Mouse (Mus musculus): ENCODE results near the gene Gars. TPM values are rescaled to one million over a fixed set of nuclear protein-coding genes. Genes with fewer than 3 reads are reported as not detected.

Gene Gars
- polyA plus RNA-seq, 1 experiment from 2014 or later: 229 TPM

DNA sequence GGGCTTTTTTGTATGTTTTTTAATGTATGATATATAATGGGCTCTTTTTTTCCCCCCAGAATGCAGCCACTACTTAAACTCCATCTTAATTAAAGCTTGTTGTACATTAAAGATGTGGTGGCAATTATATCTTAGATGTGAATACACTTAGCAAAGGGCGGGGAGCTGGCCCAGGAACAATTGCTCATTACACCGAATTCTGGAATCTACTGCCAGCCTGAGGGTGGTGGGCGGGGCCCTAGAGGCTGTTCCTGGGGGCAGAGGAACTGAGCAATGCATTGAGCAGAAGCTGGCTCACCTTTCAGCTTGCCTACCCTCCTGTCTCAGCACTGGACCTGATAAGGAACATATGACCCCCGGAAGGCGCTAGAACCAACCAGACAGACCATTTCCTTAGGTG lies 60.8 kb downstream of the Gars start:
- Histone ChIP-seq H3K9me3 (ENCODE audit: control insufficient read depth, low read length) (no peaks in the 10 kb centered on the region), H3K4me2 (ENCODE audit: low read length) (no peak overlapping the region), H3K4me1 (replicated peaks; ENCODE audit: control insufficient read depth, insufficient read depth, low read length) (peaks cover 16% of the 10 kb centered on the region), H3K9ac (replicated peaks; ENCODE audit: low read depth, low read length) (no peak overlapping the region), H3K27me3 (replicated peaks; ENCODE audit: control insufficient read depth, insufficient read depth, low read length) (no peaks in the 10 kb centered on the region), H3K4me3 (replicated peaks; ENCODE audit: low read length) (no peak overlapping the region), H3K27ac (ENCODE audit: low read length) (no peak overlapping the region), H3K36me3 (ENCODE audit: control insufficient read depth, insufficient read depth) (no peaks in the 10 kb centered on the region)
- WGBS: 56% methylated on average over 5 of the region's 5 CpGs
- ATAC-seq: 0 out of 2 replicates have a peak, but pooled peaks have one; percentile 29

DNA sequence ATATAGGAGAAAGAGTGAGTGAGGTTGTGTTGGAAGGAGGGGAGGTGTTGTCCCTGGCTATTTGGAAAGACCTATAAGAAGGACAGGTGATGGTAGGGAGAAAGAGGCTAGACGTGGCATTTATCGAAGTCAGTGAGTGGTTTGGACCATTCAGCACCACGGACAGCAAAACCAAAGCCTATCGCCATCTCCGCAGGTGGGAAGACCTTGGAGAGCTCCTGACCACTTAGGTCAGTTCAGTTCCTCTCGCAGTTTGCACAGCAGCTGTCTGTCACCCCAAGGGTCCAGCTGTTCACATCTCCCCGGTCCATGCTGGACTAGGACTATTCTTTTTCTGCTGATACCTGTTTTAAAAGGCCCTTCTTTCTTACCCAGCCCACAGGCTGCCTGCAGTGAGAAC lies 70.6 kb downstream of the Gars start:
- WGBS: 13% methylated on average over 7 of the region's 7 CpGs

DNA sequence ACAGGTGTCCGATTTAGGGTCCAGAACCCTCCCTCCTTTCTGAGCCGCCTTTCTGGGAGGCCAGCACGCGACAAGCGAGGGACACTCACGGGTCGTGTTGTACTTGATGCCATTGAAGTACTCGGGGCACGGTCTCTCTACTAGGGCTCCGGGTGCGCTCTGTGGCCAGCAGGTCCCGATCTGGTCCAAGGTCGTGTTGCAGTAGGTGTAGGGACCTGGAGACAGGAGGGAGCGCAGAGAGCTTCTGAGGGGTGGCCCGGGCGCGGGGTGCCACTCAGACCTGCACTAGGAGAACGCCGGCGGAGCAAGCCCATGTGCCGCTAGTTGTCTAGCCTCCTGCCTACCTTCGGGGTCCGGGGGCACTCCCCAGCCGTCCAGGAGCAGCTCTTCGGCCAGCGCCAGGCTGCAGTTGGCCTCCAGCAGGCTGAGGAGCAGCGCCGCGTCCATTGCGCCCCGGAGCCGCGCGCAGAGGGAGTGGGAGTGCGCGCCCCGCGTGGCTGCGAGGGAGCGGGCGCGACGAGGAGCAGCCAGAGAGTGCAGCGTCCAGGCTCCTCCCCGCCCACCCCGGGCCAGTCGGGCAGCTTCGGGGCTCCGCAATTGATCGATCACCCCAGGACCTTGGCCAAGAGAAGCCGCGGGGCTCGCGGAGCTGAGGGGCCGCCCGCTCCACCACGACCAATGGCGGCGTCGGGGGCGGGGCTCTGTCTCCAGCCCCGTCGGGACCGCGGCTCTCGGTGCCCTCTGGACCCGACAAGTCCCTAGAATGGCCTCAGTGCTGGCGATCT lies 79.7 kb downstream of the Gars start:
- Histone ChIP-seq H3K9me3 (ENCODE audit: control insufficient read depth, low read length) (no peaks in the 10 kb centered on the region), H3K36me3 (ENCODE audit: control insufficient read depth, insufficient read depth) (no peaks in the 10 kb centered on the region), H3K27me3 (replicated peaks; ENCODE audit: control insufficient read depth, insufficient read depth, low read length) (peaks cover 27% of the 10 kb centered on the region), H3K27ac (ENCODE audit: low read length) (no peak overlapping the region), H3K4me2 (ENCODE audit: low read length) (peak overlapping the region; percentile 59), H3K9ac (replicated peaks; ENCODE audit: low read depth, low read length) (peak overlapping the region; percentile 51), H3K4me3 (replicated peaks; ENCODE audit: low read length) (peak overlapping the region; percentile 56), H3K4me1 (replicated peaks; ENCODE audit: control insufficient read depth, insufficient read depth, low read length) (peaks cover 7% of the 10 kb centered on the region)
- WGBS: under 1% methylated on average over 59 of the region's 68 CpGs
- ATAC-seq: peak; percentile 73

More for the DNA sequence above, 70.6 kb downstream of the Gars start:
- Histone ChIP-seq H3K4me1 (replicated peaks; ENCODE audit: control insufficient read depth, insufficient read depth, low read length) (no peaks in the 10 kb centered on the region), H3K36me3 (ENCODE audit: control insufficient read depth, insufficient read depth) (no peaks in the 10 kb centered on the region), H3K4me3 (replicated peaks; ENCODE audit: low read length) (no peak overlapping the region), H3K9ac (replicated peaks; ENCODE audit: low read depth, low read length) (no peak overlapping the region), H3K9me3 (ENCODE audit: control insufficient read depth, low read length) (no peaks in the 10 kb centered on the region), H3K27me3 (replicated peaks; ENCODE audit: control insufficient read depth, insufficient read depth, low read length) (no peaks in the 10 kb centered on the region), H3K27ac (ENCODE audit: low read length) (no peak overlapping the region), H3K4me2 (ENCODE audit: low read length) (no peak overlapping the region)
- ATAC-seq: no peak

DNA sequence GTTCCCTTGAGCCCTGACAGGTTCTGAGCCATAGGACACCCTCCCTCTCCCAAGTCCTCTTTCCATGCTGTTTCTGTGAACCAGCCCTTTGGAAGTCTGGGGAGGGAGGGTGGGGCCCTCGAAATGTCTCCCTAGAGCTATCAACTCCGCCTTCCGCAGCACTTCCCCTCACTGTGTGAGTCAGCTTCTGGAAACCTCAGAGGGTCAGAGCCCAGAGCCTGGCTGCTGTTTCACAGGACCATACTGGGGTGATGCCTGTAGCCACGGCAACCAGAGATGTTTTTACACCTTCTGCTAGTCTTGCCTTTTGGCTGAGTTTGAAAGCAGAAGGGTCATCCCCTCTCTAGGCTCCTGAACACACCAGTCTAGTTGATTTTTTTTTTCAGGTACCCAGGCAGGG lies 85.2 kb downstream of the Gars start:
- no peaks in the 10 kb centered on the region for H3K9me3 ChIP-seq (ENCODE audit: control insufficient read depth, low read length)
- no peak for ATAC-seq
- 62% methylated on average over 4 of the region's 4 CpGs for WGBS

DNA sequence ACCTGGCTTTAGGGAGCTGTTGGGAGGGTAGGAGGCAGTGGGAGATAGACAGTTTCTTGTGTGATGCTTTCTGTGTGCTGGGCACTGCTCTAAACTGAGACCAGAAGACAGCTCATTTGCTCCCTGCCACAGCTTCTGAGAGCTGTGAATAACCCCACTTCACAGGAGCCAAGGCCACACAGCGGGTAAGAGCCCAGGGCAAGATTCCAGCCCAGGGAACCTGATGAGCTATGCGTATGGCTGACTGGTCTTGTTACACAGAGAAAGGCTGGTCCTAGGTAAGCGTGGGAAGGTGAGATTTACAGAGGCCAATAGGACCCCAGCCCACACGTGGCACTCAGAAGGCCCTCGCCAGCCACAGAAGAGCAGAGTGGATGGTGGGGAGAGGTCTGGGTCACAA lies 88.8 kb downstream of the Gars start:
- Histone ChIP-seq H3K27me3 (replicated peaks; ENCODE audit: control insufficient read depth, insufficient read depth, low read length) (no peaks in the 10 kb centered on the region), H3K27ac (ENCODE audit: low read length) (no peak overlapping the region), H3K36me3 (ENCODE audit: control insufficient read depth, insufficient read depth) (no peaks in the 10 kb centered on the region), H3K4me1 (replicated peaks; ENCODE audit: control insufficient read depth, insufficient read depth, low read length) (no peaks in the 10 kb centered on the region), H3K9ac (replicated peaks; ENCODE audit: low read depth, low read length) (no peak overlapping the region), H3K4me2 (ENCODE audit: low read length) (no peak overlapping the region), H3K4me3 (replicated peaks; ENCODE audit: low read length) (no peak overlapping the region), H3K9me3 (ENCODE audit: control insufficient read depth, low read length) (no peaks in the 10 kb centered on the region)
- 71% methylated on average over 5 of the region's 5 CpGs for WGBS
- ATAC-seq: no peak

More for the DNA sequence above, 85.2 kb downstream of the Gars start:
- Histone ChIP-seq H3K36me3 (ENCODE audit: control insufficient read depth, insufficient read depth) (no peaks in the 10 kb centered on the region), H3K27me3 (replicated peaks; ENCODE audit: control insufficient read depth, insufficient read depth, low read length) (peaks cover 2% of the 10 kb centered on the region; the same call in 1 of the 2 replicates), H3K4me1 (replicated peaks; ENCODE audit: control insufficient read depth, insufficient read depth, low read length) (no peaks in the 10 kb centered on the region), H3K4me3 (replicated peaks; ENCODE audit: low read length) (no peak overlapping the region), H3K4me2 (ENCODE audit: low read length) (no peak overlapping the region), H3K9ac (replicated peaks; ENCODE audit: low read depth, low read length) (no peak overlapping the region), H3K27ac (ENCODE audit: low read length) (no peak overlapping the region)

DNA sequence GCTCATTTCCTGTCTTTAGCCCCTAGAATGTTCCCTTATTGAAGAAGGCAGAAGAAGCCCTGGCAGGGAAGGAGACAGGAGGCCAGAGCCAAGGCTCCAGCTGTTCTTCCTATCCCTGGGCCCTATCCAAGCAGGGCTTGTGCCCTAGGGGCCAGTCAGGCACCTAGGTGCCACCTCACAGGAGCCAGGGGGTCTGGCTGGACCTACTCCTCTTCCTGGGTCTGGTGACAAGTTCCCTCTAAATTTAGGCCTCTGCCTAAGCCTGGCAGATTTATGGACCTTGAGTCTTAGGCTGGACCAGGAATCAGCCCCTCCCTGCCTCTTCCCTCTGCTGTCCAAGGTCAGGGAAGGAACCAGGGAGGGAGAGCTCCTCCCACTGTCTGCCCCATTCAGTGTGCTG lies 90.6 kb downstream of the Gars start:
- H3K4me2 ChIP-seq (ENCODE audit: low read length): no peak overlapping the region
- no peaks in the 10 kb centered on the region for H3K36me3 ChIP-seq (ENCODE audit: control insufficient read depth, insufficient read depth)
- no peak overlapping the region for H3K4me3 ChIP-seq (replicated peaks; ENCODE audit: low read length)
- no peaks in the 10 kb centered on the region for H3K4me1 ChIP-seq (replicated peaks; ENCODE audit: control insufficient read depth, insufficient read depth, low read length)
- no peak for ATAC-seq
- H3K9ac ChIP-seq (replicated peaks; ENCODE audit: low read depth, low read length): no peak overlapping the region
- no peak overlapping the region for H3K27ac ChIP-seq (ENCODE audit: low read length)
- no peaks in the 10 kb centered on the region for H3K27me3 ChIP-seq (replicated peaks; ENCODE audit: control insufficient read depth, insufficient read depth, low read length)
- no peaks in the 10 kb centered on the region for H3K9me3 ChIP-seq (ENCODE audit: control insufficient read depth, low read length)

Other genes starting within 250 kb of the Gars start
- 19.5 and 23.2 TPM in 2 replicates for gene Znrf2, start 221.1 kb upstream of the Gars start, polyA plus RNA-seq (2015; fragmentation: Nextera tagmentation; extraction: Ambion mirVana)
- 2.3 and 2.5 TPM in 2 replicates for gene Nod1, start 65.4 kb upstream of the Gars start, polyA plus RNA-seq (2015; fragmentation: Nextera tagmentation; extraction: Ambion mirVana)
- gene Ggct, start 45.1 kb upstream of the Gars start, polyA plus RNA-seq (2015; fragmentation: Nextera tagmentation; extraction: Ambion mirVana): 18.9 and 21.0 TPM in 2 replicates
- 0.29 and 1.3 TPM in 2 replicates for gene Crhr2, start 95.0 kb downstream of the Gars start, polyA plus RNA-seq (2015; fragmentation: Nextera tagmentation; extraction: Ambion mirVana)
- 0.22 TPM in 1 of 2 replicates, not detected in the other for gene Inmt, start 137.0 kb downstream of the Gars start, polyA plus RNA-seq (2015; fragmentation: Nextera tagmentation; extraction: Ambion mirVana)
- 14.4 and 17.8 TPM in 2 replicates for gene Mindy4, start 165.4 kb downstream of the Gars start, polyA plus RNA-seq (2015; fragmentation: Nextera tagmentation; extraction: Ambion mirVana)

Measured in forebrain, embryonic 16.5 days (tissue).